Mouse (Mus musculus) CD4-positive, CD25-positive, alpha-beta regulatory T cell, adult 2 months (primary cell): ENCODE measurements around the gene Golph3.
"Not testable (repeated sequence)": the region's sequence is repeated elsewhere in the genome, so short reads cannot be mapped to it uniquely, and the experiment has no call there.

Source experiments
- DNase-seq: peaks from one replicate; pipeline ENCODE4 v3.0.0-alpha.2; 2012; ENCODE audit warnings: low read depth, low spot score

Golph3 gene

DNA sequence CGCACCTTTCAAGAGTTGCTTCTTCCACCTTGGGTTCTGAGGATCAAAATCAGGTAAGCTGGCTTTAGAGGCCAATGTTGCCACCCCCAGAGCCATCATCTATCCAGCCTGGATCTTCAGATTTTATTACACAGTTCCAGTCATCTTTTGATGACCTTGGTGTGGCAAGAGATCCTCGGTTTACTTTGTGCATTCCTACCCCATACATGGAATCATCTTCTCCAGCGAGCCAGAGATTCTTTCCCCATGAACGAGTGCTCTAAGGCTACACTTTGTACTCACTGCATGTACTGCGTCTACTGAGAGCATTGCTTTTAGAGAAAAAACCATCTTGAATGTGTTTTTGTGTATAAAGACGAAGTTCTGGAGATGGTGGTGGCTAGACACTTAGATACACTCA, 34.0 kb downstream of the Golph3 start:
- DNase-seq: no peak

DNA sequence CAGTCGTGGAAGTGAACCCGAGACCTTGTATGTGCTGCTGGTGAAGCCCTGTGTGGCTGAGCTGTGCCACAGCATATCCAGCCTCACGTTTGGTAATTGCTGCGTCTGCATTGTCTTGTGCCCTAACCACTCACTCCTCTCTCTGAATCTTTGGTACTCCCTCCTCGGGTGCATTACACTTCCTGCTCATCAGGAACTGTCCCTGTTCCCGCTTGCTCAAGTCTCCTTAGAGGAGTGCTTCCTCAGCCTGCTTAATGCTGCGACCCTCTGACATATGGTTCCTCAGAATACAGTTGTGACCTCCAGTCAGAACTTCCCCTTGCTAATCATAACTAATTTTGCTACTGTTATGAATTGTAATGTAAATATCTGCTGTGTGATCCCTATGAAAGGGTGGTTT, 34.7 kb downstream of the Golph3 start:
- no peak for DNase-seq

DNA sequence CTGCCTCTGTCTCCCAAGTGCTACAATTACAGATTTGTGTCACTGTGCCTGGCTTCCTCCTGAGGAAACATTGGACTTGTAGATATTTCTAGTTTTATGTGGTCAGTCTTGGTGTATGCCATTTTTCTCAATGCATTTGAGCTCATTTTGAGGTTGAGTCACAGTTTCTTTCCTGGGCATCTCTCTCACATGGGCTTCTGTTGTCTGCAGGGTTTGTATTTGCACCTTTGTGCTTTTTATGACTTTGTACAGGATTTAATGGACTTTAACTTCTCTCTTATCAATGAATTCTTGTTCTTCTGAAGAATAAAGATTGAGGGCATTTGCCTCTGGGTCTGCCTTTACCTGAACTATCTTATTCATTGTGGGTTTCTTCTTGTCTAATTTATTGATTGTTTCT, 36.2 kb downstream of the Golph3 start:
- no peak for DNase-seq

DNA sequence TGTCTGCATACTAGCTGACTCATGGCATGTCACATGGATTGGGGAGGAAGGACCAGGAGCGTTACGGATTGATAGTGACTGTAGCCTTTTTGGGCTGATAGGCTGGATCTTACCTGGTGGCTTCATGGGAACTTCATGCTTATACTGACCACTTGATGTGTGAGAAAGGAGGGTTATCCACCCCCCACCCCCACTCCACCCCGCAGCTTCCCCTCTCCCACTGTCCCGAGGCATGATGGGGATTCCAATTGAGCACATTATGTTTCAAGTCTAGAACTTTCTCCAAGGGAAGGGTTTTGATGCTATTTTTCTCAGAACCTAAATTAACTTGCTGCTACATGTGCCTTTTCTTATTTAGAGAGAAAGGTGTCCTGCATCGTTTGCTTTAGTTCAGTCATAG, 37.1 kb downstream of the Golph3 start:
- DNase-seq: no peak

DNA sequence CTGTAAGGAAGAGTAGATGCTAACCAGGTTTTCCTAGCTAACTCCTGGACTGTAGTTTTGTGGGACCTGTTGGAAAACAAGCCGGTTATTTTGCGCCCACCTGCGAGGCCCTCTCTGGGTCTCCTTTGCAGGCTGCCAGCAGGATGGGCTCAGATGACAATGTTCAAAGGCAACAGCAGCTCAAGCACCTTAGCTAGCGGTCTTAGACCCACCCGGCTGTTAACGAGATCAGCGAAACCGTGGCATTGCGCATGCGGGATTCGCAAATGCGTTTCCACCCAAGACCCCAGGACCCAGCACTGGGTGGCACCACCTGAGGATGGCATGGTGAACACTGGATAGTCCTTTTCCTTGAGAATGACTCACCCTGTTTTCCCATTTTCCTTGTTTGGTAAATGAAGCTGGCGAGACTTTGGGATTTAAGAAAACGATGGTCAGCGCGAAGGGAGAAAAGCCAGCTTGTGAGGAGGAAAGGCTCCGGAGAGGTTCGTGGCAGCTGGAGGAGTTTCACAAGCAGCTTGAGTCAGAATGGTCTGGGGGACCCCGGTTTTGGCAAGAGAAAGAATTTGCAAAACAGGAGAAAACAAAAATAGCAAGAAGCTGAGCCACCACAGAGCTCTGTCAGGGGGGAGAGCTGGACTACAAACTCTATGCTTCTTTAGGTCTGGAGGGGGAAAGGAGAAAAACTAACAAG, 39.4 kb downstream of the Golph3 start:
- no peak for DNase-seq

DNA sequence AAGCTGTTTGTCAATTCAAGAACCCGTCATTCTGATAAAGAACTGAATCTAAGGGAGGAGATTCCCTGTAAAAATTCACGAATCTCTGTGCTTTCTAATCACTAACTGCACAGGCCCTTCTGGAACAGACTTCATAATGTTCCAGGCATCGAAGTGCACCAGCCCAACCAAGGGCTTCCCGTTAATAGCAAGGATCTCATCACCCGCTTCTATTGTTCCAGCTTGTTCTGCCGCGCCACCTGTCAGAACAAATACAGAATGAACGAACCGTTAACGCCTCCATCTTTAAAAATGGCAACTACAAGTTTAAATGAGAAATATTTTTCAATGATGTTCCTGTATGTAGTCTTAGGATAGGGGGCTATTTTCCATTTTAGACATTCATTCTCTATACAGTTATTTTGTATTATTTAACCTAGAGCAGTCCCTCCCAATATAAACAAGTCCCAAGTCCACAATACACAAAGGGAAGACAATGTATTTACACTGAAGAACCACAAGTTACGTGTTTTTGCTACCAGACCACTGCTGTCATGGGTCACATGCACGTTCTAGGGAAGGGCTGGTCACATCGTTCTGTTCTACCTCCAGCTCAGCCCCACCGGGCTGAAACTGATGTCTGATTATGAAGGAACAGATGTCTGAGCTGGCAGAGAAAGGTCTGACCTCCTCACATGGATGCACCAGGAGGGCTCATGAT, 40.9 kb downstream of the Golph3 start:
- DNase-seq: no peak

DNA sequence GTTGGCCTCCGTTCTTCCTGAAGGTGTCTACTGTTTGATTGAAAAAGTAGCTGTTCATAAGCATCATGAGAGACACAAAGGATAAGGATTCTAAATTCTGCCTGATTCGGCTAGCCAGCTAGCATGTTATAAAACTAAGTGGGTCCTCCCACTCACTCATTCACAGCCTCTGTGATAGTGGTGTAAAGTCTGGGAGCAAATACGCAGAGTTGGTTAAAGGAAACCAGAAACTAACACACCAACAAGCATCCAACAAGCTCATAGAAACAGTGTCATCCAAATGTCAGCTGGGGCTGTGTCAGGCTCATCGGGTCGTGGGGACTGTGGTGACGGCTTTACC, 41.4 kb downstream of the Golph3 start:
- DNase-seq: no peak

DNA sequence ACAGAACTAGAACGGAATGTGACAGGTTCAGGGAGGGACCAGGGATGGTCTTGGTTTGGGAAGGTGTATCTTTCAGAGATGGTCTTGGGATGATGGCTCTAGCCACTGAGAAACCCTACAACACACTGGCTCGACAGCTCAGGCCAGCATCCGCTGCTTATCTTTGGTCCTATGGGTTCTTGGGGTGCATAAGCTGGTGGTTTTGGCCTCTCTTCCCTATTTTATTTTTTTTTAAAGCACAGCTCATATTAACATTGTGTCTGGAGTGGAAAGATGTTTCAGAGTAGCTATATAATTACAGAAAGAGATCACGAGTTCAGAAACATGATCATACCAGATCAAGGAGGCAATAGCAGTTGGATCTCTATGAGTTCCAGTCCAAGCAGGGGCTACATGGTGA, 42.8 kb downstream of the Golph3 start:
- DNase-seq: no peak

DNA sequence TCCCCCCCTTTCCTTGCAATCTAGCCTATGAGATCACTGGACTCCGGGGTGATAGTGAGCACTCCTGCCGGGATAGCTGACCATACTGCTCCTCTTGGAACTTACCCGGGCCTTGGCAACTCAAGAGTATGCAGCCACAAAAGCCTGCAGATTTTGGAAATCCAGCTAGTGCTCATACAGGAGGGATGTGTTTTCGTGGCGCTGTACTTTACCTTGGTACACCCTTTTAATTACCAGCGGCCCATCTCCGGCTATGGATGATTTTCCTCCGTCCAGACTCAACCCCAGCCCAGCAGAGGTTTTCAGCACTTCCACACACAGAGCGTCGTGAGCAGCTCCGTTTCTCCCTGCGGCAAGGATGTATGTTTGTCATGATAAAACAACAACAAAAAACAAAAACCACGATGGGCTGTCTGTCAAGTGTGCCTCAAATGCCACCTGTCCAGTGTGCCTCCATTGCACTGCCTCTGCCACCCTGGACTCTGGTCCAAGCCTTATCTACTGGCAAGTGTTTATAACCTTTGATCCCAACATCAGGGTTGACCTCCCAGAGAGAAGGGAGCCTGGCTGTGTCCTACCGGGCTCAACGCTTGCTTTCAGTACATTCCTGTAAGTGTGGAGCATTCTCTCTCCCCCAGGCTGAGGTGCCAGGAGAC, 44.3 kb downstream of the Golph3 start:
- DNase-seq: no peak

DNA sequence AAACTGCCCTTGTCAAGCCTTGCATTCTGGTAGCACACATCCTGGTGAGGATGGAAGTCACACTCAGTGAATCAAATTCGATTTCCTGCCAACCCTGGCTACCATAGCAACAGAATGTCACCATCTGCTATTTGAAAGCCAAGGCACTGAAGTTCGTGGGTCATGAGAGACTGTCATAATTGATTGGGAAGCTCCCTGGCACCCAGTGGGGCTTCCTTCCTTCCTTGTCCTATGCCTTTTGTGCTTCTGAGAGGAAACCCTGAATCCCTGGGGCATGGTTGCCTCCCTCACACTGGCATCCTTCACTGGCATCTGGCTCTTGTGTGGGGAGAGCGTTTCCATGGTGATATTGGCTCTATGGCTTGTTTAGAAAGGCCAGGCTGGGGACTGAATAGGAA, 44.8 kb downstream of the Golph3 start:
- DNase-seq: no peak

DNA sequence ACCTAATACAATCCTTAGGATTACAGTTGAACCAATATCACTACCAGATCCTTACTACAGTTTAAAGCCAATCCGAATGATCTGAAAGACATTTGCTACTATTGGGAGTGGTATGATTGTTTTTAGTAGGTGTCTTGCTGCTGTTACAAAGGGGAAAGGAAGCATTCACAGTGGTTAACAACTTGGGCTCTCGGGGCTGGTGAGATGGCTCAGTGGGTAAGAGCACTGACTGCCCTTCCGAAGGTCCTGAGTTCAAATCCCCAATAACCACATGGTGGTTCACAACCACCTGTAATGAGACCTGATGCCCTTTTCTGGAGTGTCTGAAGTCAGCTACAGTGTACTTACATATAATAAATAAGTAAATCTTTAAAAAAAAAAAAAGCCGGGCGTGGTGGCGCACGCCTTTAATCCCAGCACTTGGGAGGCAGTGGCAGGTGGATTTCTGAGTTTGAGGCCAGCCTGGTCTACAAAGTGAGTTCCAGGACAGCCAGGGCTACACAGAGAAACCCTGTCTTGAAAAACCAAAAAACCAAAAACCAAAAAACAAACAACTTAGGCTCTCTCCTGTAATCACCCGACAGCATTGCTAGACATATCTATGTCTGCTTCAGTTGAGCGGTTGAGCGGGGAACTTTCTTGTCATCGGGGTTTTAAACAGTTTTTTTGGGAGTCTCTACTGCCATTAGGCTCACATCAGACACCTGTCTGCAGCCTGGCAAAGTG, 45.5 kb downstream of the Golph3 start:
- not testable (repeated sequence) for DNase-seq

DNA sequence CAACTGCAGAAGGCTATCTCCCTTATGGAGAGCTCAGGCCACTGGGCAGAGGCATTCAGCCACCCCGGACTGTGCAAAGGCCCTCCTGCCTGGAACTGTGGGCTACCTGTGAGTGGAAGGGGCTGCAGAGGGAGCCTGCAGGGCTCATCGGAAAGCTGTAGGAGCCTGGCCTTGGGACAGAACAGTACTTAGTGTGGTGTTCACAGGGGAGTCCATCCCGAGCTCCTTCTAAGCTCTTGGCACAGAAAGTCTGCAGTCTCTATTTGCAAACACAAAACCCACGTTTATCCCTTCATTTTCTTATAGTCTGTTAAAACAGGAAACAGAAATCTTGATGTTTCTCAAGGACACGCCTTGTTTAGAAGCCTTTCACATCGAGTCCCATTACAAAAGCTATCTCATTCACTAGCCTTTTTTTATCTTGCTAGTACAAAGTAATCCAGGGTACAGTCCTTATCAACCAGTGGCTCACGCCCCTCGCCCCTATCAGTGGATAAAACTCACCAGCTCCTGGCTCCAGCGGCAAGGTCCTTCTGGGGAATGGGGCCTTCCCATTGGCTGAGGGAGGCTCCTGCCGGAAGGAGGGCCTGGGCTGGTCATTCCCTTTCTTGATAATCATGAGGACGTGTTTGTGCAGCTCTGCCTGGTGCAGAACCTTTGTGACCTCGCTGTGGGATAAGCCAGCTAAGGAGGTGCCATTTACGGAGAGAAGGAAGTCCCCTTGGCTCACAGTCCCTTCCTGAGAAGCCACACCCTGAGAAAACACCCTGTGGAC, 46.2 kb downstream of the Golph3 start:
- DNase-seq: no peak

DNA sequence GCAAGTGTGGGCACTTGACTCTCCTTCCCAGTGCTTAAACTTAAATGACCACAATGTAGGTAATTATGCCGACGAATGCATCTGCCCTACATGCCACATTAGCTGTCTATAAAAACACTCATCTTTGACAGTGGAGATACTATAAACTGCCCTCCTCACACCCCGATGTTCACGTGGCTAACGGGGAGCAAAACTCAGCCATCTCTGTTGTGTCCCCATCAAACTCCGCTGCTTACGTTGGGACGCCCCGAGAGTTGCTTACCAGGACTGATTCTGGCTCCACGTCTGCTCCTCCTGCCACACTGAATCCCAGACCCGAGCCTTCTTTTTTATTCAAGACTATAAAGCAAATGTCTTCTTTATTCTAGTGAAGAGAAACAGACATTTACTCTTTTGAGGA, 47.1 kb downstream of the Golph3 start:
- no peak for DNase-seq

DNA sequence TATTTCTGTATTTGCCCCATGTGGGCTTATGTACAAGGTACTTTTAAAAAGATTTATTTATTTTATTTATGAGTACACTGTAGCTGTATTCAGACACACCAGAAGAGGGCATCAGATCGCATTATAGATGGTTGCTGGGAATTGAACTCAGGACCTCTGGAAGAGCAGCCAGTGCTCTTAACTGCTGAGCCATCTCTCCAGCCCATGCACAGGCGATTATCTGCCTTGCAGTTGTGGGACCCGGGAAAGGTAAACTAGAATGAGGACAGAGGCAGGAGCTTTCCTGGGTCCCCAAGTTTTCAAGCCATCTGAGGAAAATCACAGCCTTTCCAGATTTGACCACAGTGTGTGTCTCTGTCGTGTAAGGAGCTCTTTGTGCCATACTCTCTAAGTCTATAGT, 47.6 kb downstream of the Golph3 start:
- DNase-seq: no peak

DNA sequence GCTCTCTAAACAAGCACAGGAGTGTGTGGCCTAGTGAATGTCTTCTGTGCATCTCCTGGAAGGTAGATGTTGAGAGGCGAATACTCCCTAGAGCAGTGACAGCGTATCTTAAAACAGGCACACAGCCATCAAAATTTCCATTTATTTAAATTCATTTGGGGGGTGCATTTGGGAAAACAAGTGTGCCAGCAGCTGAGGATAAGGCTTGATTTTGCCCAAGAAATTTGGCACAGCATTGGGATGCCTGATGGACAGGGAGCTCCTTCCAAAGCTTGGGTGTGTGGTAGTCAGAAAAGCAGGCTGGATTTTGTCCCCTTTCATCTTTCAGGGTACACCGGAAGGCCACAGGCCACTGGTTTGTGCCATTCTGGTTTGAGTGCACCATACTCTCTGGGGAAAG, 48.8 kb downstream of the Golph3 start:
- no peak for DNase-seq

DNA sequence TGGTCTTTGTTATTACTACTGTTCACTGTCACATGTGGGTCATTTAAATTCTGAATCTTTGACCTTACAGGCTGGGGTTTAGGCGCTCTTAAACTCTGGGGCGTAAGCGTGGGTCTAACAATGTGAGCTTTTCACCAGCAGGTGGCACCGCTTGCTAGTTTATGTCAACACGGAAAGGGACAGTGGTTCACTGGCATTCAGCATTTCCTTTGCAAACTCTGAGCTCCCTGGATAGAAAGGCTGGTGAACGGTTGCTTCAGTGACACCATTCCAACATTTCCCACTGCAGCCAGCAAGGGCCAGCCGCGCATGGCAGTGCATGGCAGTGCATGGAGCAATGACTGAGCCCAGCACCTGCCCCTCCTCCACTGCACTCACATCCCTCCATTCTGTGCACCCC, 49.9 kb downstream of the Golph3 start:
- DNase-seq: peak; percentile 87

DNA sequence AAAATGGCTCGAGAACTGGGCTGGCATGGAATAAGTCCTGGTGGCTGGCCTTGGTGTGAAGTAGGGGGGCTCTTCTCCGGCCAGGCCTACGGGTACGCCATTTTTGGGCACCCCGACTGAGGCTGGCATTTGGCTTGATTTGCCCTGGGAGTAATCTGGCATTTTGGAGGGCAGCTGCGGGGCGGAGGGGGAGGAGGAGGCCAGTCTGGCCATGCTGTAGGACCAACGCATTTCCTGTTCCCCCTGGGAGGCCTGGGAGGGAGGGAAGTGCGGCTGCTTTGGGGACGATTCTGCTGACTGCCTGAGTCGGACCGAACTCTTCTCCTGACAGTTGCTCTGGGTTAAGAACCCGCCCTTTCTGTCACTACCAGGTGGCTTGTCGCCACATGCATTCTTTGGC, 52.2 kb downstream of the Golph3 start:
- no peak for DNase-seq

DNA sequence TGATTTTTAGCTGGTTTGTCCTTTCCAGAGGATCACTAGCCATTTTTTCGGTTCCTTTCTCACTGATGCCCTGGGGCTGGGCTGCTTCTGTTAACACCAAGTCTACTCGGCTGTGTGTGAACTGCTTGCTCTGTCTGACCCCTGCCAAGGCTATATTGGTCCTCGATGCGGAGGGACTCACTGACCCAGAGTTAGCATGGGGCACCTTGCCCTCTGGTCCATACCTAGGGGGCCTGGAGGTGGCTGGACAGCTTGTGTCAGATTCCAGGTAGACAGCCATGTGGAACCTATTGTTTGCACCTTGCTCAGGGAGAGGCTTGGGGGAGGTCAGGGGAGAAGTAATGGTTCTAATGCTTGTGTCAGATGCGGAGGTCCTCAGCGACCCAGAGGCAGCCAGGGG, 52.7 kb downstream of the Golph3 start:
- no peak for DNase-seq

DNA sequence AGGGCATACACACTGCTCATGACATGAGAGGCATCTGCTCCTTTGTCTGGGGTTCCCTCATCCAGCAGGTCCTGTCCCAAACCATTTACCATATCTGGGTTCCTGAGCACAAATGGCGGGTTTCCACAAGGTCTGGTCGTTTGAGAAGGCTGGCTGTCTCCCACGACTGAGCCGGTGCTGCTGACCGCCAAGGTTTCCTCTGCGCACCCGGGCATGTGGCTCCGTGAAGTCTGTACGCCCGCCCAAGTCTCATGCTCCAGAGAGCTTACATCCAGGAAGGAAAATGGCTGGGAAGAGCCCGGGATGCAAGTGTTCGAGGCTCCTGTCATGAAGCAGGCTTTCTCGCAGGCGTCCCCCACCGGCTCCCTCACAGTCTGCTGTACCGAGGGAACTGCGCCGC, 53.7 kb downstream of the Golph3 start:
- no peak for DNase-seq

DNA sequence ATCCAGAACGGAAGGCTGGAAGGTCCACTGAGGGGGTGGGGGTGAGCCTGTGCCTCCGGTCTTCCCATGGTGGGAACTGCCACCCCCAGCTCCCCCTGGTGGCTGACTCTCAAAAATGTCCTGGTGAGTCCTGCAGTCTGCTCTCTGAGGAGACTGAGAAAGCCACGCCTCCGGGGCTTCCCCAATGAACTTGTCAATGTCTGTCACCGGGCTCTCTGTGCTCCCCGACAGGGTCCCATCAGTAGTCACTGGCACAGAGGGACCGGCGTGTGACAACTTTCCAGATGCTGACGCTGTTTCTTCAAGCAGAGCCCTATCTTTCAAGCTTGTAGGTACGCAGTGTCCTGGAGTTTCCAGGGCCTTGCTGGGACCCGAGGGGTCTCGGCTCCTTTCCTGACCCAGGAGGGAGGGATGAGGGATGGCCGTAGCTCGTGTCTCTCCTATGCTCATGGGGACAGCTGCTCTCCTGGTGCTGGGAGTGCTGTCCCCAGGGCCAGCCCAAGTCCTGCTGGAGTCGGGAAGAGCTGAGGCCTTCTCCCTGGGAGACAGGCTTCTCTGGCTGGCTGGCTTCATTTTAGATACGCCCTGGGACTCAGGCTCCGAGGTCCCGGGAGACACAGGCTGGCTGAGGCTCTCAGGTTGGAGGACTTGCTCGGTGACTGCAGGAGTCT, 54.5 kb downstream of the Golph3 start:
- peak; percentile 94 for DNase-seq

DNA sequence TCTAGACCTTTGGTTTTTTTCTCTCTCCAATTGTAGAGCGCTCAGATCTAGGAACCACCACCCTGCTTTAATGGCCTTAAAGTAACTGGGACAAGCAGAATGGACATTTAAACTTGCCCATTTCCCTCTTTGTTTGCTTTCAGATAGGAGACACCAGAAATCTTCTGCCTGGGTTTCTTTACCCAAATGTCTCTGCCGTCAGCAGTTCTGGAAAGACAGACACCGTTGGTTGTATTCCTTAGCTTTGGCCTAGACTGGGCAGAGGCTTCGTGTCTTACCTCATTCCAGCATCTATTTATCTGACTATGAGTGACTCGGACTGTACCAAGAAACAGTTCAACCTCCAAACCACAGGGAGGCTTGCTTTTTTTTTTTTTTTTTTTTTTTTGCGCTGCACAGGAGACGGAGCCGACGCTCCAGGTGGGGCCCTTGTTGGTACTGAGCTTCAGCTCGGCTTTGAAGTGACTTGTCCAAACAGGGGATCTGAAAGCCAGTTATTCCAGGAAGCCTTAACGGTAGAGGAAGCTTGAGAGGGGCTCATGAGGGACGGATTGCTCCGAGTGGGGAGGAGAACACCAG, 55.3 kb downstream of the Golph3 start:
- DNase-seq: no peak
